Mouse (Mus musculus) myocyte (in vitro differentiated cells): ENCODE measurements at regions not wholly inside any gene's neighbourhood (a gene's known extent, or its start where the extent isn't known, plus 50 kb on each side); places are given as distances from the start of the nearest gene placed in this dataset.

ENCODE experiments used
- E2F4 ChIP-seq: IDR thresholded peaks from one replicate; pipeline ENCODE4 v1.6.1; 2011; ENCODE audit warnings: mild to moderate bottlenecking, control low read depth, moderate library complexity; ENCODE audit not compliant: insufficient read depth
- MAX ChIP-seq: IDR thresholded peaks from one replicate; pipeline ENCODE4 v1.6.1; 2011; ENCODE audit warnings: low read depth, mild to moderate bottlenecking, control low read depth
- MYOG ChIP-seq, 3 experiments: IDR thresholded peaks; one replicate each; pipeline ENCODE4 v1.6.1; 2011; ENCODE audit warnings: control low read depth in 2 of 3, low read depth in 2 of 3, mild to moderate bottlenecking in 2 of 3; ENCODE audit not compliant: insufficient read length in 2 of 3, control insufficient read depth in 1 of 3, insufficient read depth in 1 of 3
- POLR2A ChIP-seq: IDR thresholded peaks from one replicate; pipeline ENCODE4 v1.6.1; 2011; ENCODE audit warnings: low read depth, mild to moderate bottlenecking, control low read depth, moderate library complexity; ENCODE audit not compliant: insufficient read length
- POLR2AphosphoS2 ChIP-seq: IDR thresholded peaks from one replicate; pipeline ENCODE4 v1.6.1; 2011; ENCODE audit warnings: low read depth, control low read depth; ENCODE audit not compliant: insufficient read length
- REST ChIP-seq: IDR thresholded peaks from one replicate; pipeline ENCODE4 v1.6.1; 2011; ENCODE audit warnings: mild to moderate bottlenecking, control low read depth, moderate library complexity; ENCODE audit not compliant: insufficient read depth, insufficient read length
- USF1 ChIP-seq: IDR thresholded peaks from one replicate; pipeline ENCODE4 v1.6.1; 2011; ENCODE audit warnings: low read depth, mild to moderate bottlenecking, control low read depth, moderate library complexity

DNA sequence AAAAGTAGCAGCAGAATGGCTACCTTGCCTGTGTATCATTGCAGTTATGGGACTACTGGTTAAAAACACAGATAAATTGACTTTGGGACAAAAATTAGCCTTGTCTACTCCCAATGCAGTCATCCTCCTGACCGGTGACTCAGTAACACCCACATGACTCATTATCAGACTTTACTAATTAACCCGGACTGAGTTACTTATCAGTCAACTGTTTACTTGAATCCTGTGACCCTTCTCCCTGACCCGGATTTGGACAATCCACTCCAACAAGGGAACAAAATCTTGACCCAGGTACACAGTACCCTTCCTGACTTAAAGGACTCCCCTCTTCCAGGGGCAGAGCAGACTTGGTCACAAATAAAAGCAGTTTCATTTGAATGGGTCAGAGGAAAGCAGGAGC, 688.3 kb upstream of the Ndn start:
- no peak for TF ChIP-seq E2F4
- no peak for TF ChIP-seq POLR2A
- TF ChIP-seq REST: no peak
- no peak for TF ChIP-seq USF1
- TF ChIP-seq POLR2AphosphoS2: no peak
- no peak for TF ChIP-seq MYOG (IDR thresholded peaks at IDR 0.05; ENCODE audit: control insufficient read depth in 1 of 3, insufficient read depth in 1 of 3, insufficient read length in 2 of 3, low read depth in 2 of 3)
- TF ChIP-seq MAX: no peak
